Mouse (Mus musculus): ENCODE measurements at regions not wholly inside any gene's neighbourhood (a gene's known extent, or its start where the extent isn't known, plus 50 kb on each side); places are given as distances from the start of the nearest gene placed in this dataset.

GRCm38 (mm10) chr8:26513001-26513400 is 393.7 kb downstream of the Gm45692 start:
- no peak for DNase-seq (ENCODE audit: low spot score in 2 of 2)

GRCm38 (mm10) chr8:26524237-26524636 is 404.9 kb downstream of the Gm45692 start:
- DNase-seq (ENCODE audit: low spot score in 2 of 2): no peak

- no peak for DNase-seq (ENCODE audit: low spot score in 2 of 2)
These were observed 407.3 kb downstream of the Gm45692 start for GRCm38 (mm10) chr8:26526474-26527185.

- no peak for DNase-seq (ENCODE audit: low spot score in 2 of 2)
These were observed 407.8 kb downstream of the Gm45692 start for GRCm38 (mm10) chr8:26527186-26527580.

GRCm38 (mm10) chr8:26529921-26530320 is 410.6 kb downstream of the Gm45692 start:
- DNase-seq (ENCODE audit: low spot score in 2 of 2): no peak

- no peak for DNase-seq (ENCODE audit: low spot score in 2 of 2)
These were observed 414.4 kb downstream of the Gm45692 start for GRCm38 (mm10) chr8:26533444-26534421.

GRCm38 (mm10) chr8:26535816-26536215 is 416.5 kb downstream of the Gm45692 start:
- no peak for DNase-seq (ENCODE audit: low spot score in 2 of 2)

GRCm38 (mm10) chr8:26553691-26554090 is 423.4 kb upstream of the Zfp703 start:
- no peak for DNase-seq (ENCODE audit: low spot score in 2 of 2)

GRCm38 (mm10) chr8:26559196-26559595 is 417.9 kb upstream of the Zfp703 start:
- no peak for DNase-seq (ENCODE audit: low spot score in 2 of 2)

GRCm38 (mm10) chr8:26563151-26563550 is 414.0 kb upstream of the Zfp703 start:
- DNase-seq (ENCODE audit: low spot score in 2 of 2): no peak

GRCm38 (mm10) chr8:26564254-26564653 is 412.9 kb upstream of the Zfp703 start:
- no peak for DNase-seq (ENCODE audit: low spot score in 2 of 2)

GRCm38 (mm10) chr8:26568423-26569060 is 408.6 kb upstream of the Zfp703 start:
- no peak for DNase-seq (ENCODE audit: low spot score in 2 of 2)

GRCm38 (mm10) chr8:26588841-26589240 is 388.3 kb upstream of the Zfp703 start:
- DNase-seq (ENCODE audit: low spot score in 2 of 2): no peak

GRCm38 (mm10) chr8:26590591-26591212 is 386.4 kb upstream of the Zfp703 start:
- no peak for DNase-seq (ENCODE audit: low spot score in 2 of 2)

GRCm38 (mm10) chr8:26591266-26591665 is 385.9 kb upstream of the Zfp703 start:
- no peak for DNase-seq (ENCODE audit: low spot score in 2 of 2)

- no peak for DNase-seq (ENCODE audit: low spot score in 2 of 2)
These were observed 383.4 kb upstream of the Zfp703 start for GRCm38 (mm10) chr8:26593536-26594368.

GRCm38 (mm10) chr8:26594369-26594920 is 382.7 kb upstream of the Zfp703 start:
- no peak for DNase-seq (ENCODE audit: low spot score in 2 of 2)

- no peak for DNase-seq (ENCODE audit: low spot score in 2 of 2)
These were observed 381.6 kb upstream of the Zfp703 start for GRCm38 (mm10) chr8:26595431-26596018.

- no peak for DNase-seq (ENCODE audit: low spot score in 2 of 2)
These were observed 380.3 kb upstream of the Zfp703 start for GRCm38 (mm10) chr8:26596665-26597362.

GRCm38 (mm10) chr8:26598520-26598919 is 378.6 kb upstream of the Zfp703 start:
- no peak for DNase-seq (ENCODE audit: low spot score in 2 of 2)

Measured in spleen, postnatal 10 days (tissue).